Mouse (Mus musculus): ENCODE data around the gene Dab1.

The Dab1 gene

GRCm38 (mm10) chr4:104532846-104533245, 913.7 kb downstream of the Dab1 start:
- no peak for DNase-seq

GRCm38 (mm10) chr4:104538420-104538819, 919.3 kb downstream of the Dab1 start:
- no peak for DNase-seq

- no peak for DNase-seq
These were observed 919.9 kb downstream of the Dab1 start for GRCm38 (mm10) chr4:104539047-104539446.

DNA sequence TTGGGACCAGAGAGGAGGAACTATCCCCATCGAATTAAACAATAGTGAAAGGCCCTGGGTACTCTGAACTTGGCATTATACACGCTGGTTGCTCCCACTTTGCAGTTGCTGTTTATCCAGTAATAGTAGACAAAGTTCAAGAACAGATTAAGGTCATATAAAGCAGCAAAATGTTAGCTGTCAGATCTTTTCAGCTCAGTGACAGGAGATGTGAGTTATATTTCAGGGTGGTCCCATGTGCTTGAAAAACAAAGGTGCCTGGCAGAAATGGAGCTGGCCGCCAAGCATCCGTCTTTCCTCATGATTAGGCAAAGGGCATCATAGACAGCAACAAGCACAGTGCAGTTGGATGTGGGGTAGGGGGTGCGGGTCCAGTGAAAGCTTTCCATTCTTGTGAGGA, 927.9 kb downstream of the Dab1 start:
- DNase-seq = no peak

DNA sequence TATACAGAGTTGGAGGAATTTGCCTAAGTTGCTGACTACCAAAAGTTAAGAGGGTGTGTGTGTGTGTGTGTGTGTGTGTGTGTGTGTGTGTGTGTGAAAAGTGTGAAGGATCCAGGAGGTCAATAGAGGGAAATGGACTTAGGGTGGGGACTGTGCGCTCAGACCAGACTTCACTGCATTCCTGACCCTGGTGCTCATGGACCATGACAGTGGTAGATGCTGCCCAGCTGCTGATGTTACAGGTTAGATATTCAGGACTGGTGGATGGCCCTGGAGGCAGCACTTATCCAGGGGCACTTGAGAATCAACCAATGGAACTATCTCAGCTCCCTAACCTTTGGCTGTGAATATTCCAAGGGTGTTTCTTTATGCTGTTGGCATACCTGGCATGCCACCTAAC, 929.1 kb downstream of the Dab1 start:
- DNase-seq = no peak

DNA sequence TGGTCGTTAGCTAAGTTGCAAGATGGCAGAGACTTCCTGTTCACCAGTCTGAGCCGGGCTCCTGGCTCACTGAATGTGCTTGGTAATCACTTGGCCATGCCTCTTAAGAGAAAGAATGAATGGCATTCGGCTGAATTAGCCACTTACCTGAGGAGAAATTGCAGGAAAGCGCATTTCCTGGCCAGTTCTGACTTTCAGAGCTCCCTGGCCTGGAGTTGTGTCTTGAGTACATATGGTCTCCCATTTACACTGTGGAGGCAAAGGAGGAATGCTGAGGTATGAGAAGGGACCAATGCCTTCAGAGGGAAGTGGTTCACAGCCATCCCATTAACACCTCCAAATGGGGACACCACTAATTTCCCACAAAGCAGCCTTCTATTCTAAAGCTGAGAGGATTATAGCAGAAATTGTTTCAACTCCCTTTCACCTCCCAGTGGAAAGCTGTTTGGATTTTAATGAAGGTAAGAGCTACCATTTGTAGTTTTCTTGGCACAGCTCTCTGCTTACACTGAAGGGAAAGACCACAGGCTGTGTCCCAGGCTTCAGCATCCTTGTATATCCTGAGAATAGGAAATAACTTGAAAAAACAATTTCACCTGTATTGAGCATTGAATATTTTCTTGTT, 931.5 kb downstream of the Dab1 start:
- DNase-seq = peak; percentile 13 to 24

DNA sequence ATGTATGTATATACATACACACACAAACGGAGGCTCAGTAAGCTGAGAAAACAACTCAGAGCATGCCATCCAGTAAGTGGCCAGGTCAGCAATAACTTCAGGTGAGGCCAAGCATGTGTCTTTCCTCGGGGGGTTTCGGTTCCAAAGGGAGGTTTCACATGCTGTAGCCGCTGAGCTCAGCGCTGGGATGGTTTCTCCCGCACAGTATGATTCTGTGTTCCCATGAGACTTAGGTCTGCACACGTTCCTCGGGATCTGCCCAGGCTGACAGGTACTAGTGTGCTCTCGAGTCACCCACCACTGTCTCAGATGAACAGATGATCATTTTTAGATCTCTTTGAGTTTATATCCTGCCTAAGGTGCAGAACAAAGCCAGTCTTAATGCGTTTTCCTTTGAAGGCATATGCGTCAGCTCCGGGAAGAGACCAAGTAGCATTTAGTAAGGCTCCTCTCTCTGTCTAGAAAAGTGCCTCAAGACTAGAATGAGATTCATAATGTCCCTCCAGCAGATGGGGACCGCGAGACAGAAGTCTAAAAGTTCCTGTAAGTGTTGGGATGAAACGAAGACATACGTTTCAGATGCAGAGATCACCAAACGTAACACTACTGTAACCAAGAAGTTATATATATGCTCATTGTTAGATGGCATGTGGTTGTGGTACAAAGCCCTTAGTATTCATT, 932.4 kb downstream of the Dab1 start:
- no peak for DNase-seq

GRCm38 (mm10) chr4:104555408-104555807, 936.2 kb downstream of the Dab1 start:
- DNase-seq = no peak

- no peak for DNase-seq
These were observed 944.4 kb downstream of the Dab1 start for GRCm38 (mm10) chr4:104563512-104563911.

- DNase-seq = no peak
These were observed 951.4 kb downstream of the Dab1 start for GRCm38 (mm10) chr4:104570523-104570922.

- no peak for DNase-seq
These were observed 953.3 kb downstream of the Dab1 start for GRCm38 (mm10) chr4:104572440-104572839.

- DNase-seq = no peak
These were observed 954.3 kb downstream of the Dab1 start for GRCm38 (mm10) chr4:104573419-104573818.

DNA sequence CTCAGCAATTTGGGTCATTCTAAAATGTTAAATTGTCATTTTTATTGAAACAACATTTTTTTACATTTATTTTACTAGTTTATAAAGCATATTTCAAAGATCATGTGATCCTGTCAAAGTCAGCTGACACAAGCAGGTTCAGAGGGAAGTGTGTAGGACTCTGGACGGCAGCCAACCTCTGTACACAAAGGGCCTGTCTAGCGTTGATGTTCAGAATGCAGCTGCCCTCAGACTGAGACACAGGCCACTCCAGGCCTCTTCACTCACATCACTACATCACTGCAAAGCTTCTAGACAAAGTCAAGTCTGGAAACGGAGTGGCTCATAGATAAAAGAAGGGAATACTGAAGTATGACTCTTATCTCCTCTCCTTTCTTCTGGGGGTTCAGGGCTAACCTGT, 959.2 kb downstream of the Dab1 start:
- DNase-seq = peak in 1 of 2 experiments; percentile 8

DNA sequence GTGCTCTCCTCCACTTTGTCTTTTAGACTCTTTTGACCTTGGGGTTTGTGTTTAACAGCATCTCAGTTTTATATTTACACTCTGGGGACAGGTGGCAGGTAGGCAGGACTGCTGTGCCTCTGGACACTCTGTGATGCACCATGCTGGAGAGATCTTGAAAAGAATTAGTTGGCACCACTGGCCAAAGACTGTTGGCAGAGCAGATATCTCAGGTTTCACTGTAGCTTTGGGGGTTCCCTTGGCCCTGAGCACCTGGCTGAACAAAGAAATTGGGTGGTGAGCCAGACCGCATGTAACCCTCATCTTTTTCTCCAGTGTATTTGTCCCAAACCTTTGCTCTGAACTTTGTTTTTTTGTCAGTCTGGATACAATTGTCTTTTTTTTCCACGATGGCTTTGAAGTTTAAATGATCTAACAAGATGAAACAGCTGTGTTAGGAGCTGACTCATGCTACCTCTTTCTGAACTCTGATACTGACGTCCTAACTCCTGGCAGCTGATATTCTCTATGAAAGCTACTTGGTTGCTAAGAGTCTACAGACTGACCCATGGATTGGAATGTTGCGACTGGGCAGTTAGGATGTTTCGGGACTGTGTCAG, 960.9 kb downstream of the Dab1 start:
- no peak for DNase-seq

DNA sequence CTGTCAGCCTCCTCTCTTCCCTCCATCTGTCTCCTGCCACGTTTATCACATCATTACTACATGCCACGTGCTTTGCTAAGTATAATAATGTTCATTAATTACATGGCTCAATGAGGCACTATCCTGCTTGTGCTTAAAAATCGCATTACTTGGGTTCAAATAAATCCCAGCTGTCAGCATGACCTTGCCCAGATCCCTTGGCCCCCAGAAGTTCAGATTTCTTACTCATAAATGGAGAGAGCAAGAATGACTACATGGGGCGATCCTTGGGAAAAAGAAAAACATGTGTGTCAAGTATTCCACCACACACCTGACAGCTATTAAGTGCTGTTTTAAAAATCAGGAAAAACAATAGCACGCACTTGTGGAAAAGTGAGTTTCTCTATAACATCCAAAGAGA, 963.6 kb downstream of the Dab1 start:
- DNase-seq = no peak

- DNase-seq = no peak
These were observed 968.7 kb downstream of the Dab1 start for GRCm38 (mm10) chr4:104587826-104588225.

GRCm38 (mm10) chr4:104596936-104597335, 977.8 kb downstream of the Dab1 start:
- no peak for DNase-seq

DNA sequence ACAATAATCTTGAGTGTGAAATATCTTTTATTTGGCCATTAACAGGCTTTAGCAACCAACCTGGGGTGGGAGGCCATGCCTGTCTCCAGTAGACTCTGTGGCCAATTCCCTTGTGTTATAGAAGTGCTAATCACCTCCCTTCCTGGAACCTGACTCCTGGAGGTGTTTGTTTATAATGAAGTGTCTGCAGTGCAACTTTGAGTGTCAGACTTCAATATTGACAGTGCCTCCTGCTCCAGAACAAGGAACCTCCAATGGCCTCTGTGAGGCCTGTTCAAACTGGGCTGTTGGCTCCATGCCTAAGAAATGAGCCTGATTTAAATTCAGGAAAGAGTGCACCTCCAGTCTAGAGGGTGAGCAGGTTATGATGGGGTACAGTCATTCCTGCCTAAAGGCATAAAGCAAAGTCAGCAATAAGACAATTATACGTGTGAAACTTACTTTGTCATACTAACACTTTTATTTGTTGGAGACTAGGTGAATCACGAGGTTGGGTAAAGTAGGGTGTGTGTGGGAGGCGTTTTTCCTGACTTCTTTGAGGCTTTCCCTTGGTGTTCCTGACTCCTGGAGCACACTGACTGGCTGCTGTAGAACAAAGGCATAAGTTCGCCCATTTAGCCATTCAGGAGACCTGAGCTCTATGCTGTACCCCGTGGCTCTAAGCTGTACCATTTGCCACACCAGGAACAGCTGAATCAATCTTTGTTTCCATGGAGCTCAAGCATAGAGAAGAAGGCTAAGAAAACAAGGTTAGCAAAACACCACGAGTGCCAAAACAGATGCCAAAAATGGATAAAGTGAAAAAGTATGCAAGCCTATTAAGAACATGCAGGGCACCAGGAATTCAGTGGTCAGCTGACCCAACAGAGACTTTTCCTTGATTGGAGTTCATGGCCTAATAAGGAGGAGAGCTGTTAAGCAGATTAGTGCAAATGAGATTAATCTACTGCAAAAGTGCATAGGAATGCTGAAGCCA, 978.6 kb downstream of the Dab1 start:
- DNase-seq = peak; percentile 15 to 55

DNA sequence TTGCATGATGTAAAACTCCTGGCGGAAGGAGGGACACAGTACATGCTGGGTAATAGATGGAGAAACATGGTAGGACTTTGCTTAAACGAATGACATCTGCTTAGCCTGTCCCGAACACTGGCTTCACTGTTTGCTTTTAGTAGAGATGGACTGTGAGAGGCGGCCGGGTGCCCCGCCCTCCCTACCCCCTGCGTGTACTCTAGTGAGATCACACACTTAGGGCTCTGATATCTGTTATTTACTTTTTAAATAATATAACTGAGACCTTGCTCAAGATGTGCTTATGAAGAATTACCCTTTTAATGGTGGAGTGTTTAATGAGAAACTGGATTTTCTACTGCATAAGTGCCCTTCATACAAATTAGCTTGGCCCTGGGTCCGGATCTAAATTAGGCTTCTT, 983.6 kb downstream of the Dab1 start:
- DNase-seq = no peak

DNA sequence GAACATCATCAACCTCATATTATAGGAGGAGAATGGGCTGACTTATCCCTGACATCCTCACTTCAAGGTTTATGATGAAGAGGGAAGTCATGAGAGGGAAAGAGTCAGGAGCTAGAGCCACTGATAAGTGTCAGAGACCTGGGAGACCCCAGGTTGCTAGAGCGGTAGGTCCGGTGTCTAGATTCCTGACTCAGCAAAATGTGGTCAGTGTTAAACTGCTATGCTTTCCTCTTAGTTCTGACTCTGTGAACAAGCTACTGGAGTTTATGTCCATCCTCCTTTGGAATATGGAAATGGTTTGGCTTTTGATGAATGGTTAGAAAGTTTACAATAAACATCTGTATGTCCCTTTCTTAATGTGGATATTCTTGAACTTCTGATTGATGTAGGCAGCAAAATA, 985.1 kb downstream of the Dab1 start:
- DNase-seq = no peak

DNA sequence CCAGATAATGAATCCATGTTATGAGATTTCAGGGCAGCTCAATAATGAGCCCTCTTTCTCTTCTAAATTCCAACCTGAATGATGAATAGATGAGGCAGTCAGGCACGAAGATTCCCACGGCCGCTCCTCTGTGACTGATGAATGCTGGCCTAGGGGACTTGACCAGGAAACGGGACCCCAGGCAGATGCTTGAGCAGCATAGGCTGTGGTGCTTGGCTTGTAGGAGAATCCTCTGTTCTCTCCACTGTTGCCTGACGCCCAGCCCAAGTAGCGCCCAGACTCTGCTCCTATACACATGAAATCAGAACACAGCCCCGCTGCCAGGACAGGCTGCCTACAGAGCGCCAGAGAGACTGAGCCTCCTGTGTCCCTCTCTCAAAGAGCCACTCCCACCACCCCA, 987.7 kb downstream of the Dab1 start:
- DNase-seq = no peak

GRCm38 (mm10) chr4:104607636-104608035, 988.5 kb downstream of the Dab1 start:
- no peak for DNase-seq

GRCm38 (mm10) chr4:104619452-104619851, 1000.3 kb downstream of the Dab1 start:
- no peak for DNase-seq
